Mouse (Mus musculus) ES-CJ7 (cell line): ENCODE measurements at regions not wholly inside any gene's neighbourhood (a gene's known extent, or its start where the extent isn't known, plus 50 kb on each side); places are given as distances from the start of the nearest gene placed in this dataset.

Experiments
- DNase-seq: peaks from one replicate; pipeline ENCODE4 v3.0.0; 2011; ENCODE audit warnings: low read depth, low spot score

DNA sequence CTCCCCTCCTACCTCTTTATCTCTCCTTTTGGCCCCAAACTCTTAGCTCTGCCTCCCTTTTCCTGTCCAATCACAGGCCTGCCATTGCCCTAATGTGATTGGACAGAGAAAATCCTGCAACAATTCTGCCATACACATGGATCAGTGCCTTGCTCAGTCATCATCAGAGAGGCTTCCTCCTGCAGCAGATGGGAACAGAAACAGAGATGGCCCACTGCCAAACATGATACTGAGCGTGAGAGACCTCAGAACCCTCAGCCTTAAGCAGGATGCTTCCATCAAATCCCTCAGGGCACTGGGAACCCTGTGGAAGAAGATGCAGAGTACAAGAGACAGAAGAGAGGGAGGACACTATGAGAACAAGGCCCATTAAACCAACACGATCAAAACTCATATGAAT lies 62.8 kb upstream of the Cacna2d3 start:
- no peak for DNase-seq

DNA sequence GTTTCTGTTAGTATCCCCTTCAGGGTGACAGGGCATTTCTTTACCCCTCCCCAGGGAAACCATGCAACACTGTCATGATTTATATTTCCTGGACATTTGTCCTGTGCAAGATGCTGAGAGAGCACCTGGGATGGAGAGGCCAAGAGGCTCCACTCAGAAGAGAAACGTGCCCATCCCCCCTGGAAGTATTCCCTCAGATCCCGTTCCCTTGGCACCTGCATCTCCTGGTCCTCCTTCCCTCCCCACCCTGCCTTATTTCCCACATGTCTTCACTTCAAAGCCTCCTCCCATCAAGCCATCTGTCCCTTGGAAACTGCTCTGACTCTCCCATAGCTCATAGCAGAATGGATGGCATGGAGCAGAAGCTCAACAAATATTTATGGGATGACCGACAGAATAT lies 64.8 kb upstream of the Cacna2d3 start:
- DNase-seq, result no peak

DNA sequence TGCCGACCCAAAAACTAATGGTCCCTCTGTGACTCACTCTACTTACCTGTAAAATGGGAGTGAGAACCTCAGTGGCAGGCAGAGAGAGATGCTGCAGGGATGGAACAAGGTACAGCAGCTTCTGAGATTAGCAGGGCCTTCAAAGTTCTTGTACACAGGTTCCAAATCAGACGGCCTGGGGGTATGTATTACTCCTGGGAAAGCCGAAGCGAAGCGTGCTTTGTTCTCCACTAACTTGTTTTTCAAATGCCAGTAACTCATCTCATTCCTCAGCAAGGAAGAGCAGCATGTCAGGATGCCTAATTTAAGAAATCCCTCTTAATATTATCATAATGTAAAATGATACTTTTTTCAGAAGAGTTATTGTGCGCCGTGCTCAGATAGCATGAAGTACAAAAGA lies 66.1 kb upstream of the Cacna2d3 start:
- DNase-seq, result no peak

DNA sequence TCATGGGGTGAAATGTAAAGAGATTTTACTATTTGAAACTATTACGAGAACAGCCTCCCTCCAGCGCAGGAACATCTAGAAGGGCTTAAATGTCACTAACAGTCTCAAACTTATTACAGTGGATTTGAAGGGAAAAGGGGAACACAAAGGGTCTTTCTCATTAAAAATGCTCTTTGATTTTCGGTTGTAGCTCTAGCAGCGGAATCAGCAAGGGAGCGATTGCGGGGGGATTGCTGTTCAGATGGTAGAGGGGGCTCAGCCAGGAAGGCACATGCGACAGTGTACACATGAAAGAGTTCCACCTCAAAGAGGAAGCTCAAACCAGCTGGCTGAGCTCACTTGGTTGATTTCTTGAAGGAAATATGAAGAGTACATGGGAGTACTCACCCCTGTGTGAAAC lies 66.7 kb upstream of the Cacna2d3 start:
- DNase-seq, result no peak

DNA sequence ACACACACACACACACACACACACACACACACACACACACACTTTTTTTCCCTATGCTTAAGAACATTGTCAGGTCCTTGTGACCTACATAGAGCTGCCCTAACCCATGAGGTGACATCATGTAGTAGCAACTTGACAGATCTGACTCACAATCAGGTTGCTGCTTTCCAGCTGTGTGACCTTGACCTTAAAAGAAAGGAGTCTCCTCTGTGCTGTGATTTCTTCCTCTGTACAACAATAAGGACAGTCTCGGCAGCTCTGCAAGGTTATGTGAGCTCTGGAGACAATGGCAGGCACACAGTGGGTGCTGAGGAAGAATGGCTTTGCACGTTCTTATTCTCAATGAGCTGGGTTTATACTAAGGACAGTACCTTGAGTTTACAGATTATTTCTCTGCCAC lies 73.7 kb upstream of the Cacna2d3 start:
- DNase-seq, result peak; percentile 92

DNA sequence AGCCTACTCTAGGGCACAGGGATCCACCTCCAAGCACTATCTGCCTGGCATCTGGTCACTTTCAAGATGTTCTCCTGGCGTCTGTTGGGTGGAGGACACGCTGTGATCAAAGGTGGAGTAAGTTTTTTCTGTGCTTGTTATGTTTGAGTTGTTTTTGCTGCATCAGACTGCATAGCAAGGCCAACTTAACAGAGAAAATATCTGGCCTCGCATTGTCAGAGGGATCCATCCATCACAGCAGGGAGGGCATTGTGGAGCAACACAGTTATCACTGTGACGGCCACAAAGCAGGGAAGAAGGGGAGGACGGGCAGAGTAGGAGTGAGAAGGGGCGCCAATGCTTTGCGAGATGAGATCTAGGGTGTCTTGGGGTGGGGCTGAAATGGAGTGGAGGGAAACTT lies 74.7 kb upstream of the Cacna2d3 start:
- no peak for DNase-seq

DNA sequence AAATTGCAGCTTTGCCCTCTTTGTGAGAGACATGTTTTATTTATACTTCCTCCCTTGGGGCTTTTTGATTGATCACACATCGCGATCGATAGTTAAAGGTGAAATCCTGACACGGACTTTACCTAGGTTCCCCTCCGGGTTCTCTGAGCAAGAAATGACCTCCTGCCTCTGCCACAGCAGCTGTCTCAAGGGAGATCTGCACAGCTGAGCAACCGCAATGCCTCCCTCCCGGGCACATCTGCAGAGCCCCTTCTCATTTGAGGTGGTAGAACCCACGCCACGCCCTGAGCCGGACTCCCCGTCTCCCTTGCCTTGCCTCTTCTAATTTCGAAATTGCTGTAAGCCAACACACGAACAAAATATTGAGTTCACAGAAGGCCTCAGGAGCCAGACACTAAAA lies 78.2 kb upstream of the Cacna2d3 start:
- DNase-seq, result no peak

DNA sequence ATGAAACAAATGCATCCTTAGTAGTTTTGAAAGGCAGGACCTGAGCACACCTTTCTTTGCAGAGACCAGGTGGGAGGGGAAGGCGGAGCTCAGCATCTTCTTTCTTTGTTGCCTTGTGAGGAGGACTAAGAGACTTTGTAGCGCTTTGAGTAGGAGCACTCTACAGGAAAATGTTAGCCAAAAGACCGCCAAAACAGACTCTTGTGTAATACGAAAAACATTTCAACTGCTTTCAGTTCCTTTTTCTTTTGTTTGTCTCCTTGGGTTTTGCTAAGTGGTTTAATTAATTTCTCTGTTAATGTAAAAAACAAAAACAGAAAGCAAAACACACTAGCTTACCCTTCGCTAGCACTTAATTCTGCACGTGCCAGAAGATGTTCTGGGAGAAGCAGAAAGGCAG lies 83.6 kb upstream of the Cacna2d3 start:
- DNase-seq, result no peak

DNA sequence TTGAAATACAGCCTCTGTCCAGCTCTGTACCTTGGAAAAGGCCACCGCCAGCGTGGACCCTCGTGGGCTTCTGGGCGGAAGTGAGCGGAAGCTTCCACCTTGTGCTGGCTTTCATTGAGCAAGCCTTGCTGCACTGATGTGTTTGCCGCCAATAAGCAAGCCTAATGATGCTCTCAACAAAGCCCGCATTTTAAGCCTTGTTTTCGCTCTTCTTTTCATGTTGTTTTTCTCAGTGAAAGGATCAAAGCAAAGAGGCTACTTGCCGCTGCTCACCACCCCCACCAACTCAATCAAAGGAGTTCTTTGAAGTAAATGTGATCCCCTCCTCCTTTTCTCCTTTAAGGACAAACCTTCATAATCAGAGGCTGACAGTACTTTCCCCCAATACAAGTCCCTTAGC lies 86.2 kb upstream of the Cacna2d3 start:
- DNase-seq, result no peak

DNA sequence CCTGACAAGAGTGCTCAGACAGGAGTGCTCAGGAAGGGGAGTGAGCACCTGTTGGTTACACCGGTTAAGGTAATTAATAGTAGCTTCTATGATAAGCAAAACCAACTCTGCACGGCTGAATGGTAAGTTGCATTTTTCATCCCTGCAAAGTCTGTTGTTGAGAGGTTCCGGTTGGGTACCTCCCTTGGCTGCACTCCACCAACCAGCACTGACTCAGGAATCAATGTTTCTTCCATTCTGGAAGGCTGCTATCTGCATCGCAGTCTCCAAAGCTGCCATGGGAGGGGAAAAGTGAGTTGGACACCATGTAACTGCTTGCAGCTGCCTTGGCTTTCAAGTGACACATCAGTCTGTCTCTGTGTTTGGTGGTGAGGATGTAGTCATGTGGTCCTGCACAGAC lies 93.0 kb upstream of the Cacna2d3 start:
- DNase-seq, result no peak

DNA sequence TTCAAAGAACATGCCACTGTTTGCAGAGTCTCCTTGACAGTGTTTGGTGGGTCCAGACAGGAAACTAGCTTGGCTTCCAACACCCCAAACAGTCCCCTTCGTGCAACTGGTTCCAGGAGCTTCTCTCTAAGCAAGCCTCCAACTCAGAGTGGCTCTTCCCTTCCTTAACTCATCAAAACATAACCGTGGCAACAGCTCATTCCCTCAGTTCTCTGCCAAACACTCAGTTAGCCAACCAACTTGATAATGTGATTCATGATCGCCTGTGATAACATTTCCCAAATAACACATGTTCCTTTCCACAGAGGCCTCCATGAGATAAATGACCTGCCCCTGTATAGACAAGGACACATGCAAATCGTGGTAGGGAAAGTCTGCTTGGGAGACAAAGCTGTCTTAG lies 95.9 kb upstream of the Cacna2d3 start:
- no peak for DNase-seq

DNA sequence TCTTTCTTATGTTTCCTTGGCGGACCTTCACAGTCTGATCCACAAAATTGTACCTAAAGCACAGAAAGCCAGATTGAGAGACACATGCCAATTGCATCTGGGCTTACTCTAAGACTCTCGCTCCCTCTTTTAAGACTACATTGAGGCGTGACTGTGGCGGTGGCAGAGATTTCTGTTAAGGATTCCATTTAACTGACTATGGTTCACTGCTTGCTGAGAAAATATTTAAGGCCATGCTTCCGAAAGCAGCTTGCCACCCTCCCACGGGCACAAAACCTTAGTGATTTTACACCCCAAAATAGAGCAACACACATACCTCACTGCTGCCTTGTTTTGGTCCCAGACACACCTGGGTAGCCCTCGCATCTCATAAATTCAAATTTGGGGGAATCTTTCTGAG lies 96.6 kb upstream of the Cacna2d3 start:
- no peak for DNase-seq

DNA sequence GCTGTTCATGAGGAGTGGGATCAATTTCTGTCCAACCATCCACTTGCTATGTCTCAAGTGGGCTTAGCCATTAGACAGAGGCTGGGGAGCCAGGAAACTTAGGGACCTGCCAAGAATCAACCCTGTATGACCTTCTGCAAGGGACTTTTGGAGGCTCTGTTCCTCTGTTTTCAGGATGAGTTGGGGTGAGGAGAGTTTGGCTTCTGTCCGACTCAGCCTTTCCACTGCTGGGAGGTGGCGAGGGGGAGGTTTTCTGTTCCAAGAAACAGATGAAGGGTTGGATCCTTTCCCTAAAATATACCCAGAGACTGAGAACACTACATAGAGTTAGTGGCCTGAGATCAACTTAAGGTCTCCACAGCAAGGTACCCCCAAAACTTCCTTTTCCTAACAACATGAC lies 97.1 kb upstream of the Cacna2d3 start:
- no peak for DNase-seq

DNA sequence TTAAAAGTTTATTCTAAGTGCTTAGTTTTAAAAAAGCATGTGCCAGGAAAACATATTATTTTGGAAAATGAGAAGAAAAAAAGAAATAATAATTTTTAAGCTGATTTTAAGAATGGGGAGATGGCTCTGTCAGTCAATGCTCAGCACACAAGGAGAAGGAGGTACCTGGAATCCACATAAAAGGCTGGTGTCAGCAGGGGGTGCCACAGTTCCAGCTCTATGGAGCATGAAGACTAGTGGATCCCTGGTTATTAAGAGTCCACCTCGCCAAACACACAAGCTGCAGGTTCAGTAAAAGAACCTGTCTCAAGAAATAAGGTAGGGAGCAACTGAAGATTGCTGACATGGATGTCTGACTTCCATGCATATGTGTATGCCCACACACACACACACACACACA lies 115.4 kb upstream of the Cacna2d3 start:
- DNase-seq, result no peak

DNA sequence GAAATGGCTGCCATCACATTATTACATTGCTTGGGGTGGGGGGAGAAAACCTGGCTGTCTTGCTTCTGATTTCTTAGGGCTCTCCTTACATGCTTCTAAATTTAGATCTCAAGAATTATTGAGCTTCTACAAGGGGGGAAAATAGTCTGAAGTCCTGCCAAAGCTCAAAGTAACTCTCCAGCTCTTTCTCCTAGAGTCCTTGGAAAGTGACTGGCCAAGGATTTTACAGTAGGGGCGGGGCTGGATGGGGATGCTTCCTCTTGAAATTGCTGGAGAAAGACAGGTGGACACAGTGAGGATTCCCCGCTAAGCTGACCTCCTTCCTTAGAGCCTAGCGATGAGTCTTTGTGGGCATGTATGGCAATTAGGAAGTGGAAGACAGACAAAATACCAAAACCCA lies 117.9 kb upstream of the Cacna2d3 start:
- DNase-seq, result no peak

DNA sequence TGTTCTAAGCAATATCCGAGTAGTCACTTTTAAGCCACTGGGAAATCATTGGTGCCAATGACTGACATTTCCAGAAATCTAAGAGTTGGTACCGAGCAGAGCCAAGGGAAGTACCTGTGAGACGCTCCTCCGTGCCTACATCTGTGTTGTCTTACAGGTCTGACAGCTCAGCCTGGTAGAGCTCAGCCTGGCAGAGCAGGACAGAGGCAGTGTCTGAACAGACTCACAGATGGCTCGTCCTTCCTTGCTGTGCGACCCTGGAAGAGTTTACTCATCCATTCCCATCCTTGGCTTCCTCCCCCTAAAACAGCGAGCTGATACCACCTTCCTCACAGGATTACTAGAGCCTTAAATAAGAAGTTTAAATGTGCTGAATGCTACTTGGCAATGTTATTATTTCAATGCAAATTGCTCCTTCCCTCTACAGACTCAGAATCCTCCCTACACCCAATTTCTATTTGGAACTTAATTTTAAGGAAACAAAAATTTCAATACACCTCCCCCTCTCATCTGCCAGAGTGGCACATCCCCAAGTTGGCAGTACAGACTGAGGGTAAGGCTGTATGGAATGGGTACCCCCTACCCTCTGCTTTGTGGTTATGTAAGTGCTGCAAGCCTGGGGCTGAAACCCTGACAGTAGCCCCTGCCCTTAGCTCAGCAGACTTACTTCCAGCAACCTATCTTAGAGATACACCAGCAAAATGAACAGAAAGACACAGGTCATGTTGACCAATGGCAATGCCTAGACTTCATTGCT lies 119.9 kb upstream of the Cacna2d3 start:
- no peak for DNase-seq

DNA sequence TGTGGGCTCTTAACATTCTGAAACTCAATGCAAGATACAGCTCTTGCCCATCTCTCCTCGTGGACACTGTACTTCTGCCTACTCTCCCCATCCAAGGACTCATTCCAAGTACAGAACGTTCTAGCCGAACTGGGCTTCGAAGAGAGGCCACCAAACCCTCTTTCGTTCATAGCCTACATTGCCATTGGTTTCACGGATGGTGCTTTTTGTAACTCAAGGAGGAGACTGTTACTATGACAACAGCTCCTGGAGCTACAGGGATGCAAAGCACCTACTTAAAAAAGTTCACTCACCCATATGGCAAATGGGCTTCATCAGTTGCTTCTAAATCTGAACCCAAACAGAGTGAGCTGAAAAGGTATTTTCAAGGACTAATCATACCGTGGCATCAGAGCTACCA lies 120.4 kb upstream of the Selenok start:
- DNase-seq, result no peak

DNA sequence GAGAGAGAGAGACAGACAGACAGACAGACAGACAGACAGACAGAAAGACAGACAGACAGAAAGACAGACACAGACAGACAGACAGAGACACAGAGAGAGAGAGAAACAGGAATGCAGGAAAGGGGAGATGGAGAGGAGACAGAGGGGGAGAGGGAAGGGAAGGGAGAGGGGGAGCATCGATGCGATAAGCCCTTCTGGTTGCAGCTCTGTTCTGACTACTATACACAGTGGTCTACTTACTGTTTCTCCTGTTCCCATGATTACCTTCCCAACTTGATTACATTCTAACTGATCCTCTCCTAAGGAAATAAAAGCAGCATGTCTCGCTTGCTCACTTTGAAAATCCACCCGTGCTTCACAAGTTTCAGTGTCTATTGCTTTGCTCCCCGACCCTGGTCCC lies 116.8 kb upstream of the Selenok start:
- no peak for DNase-seq

DNA sequence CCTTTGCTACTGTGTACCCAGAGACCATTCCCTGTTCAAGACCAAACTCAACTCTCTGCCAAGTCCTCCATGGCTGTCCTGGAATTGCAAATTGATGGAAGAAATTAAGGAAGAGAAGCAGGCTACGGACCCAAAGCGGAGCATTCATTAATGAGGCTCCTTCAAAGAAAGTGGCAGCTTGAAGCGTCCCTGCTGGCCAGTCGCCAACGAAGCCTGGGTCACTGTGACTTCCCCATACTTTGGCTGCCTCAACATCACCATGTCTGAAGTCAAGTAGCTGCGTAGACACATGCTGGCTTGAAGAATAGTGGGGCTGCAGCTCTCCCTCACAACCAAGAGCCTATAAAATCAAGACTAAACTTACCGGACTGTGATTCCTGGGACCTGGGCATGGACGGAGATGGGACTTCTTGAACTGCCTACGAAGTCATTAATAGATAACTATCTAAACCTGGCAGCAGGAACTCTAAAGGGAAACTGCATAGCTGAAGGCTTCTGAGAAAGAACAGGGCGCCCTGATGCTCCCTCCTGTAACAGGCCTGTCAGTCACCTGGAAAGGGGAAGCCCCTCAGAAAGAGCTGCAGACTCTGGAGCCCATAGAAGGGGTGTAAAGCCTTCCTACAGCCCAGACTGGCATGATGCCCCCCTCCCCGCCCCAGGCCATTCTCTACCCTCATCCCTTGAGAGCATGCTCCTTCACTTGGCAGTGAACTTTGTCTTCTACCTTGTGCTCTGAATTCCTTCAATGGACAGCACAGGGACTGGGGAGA lies 116.0 kb upstream of the Selenok start:
- DNase-seq, result no peak

DNA sequence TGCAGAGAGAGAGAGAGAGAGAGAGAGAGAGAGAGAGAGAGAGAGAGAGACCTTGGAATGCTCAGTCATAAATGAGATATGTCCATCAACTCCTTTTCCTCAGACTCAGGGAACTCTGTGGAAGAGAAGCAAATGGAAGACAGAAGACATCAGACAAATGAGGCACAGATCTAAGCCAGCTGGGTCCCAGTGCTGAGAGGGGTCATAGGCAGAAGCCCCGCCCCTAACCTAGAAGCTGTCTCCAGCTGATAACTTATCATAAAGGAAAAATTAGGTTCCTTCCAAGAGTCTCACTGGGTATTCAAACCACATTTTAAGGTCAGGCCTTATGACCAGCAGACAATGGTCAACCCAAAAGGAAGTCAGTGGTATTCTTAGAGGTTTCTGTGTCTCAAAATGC lies 106.1 kb upstream of the Selenok start:
- DNase-seq, result no peak

DNA sequence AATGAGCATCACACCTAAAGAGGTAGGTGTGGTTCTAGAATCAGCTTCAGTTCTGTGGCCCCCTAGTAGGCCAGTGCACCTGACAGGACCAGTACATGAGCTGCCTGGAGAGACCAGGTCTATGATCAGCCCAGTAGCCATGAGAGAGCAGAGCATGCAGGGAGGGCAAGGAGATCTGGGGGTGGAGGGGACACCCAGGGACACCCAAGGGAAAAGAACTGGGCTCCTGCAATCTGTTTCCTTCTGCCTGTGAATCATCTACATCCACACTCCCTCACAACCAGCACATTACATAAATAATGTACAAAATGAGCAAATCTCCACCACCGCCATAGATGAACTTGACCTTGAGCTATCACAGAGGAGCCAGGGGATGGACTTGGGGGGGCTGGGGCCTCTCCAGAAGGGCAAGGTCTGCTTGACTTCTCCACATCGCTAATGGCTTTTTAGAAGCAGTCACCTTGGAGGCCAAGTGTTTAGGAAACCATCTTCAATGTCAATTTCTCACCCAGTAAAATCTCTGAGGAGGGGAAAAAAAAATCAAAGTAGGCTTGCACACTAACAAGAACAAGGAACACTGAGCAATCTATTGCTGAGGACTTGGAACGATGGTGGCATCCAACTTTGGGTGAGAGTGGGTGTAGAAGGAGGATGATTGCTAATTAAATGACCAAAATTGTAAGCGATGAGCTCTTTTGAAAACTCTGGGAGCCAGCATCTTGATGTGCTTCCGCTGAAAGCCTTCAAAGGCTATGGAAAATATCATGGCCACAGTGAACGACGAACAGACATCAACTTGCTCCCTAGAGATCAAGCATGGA lies 101.4 kb upstream of the Selenok start:
- no peak for DNase-seq

DNA sequence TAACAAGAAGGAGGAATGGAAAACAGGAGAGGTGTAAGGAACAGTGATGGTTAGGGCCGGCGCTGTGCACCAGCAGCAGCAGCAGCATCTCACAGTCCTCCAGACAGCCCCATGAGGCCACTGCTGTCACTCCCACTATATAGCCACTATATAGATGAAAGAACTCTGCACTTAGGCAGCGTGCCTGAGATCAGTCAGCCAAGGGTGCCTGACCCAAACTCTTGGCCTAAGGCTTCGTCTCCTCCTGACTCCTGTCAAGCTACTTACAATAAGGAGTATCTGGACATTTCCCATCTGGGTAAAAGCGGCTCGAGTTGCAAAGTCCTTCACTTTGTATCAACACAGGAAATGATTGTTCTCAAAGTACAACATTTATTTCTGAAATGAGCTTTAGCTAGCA lies 100.8 kb upstream of the Selenok start:
- no peak for DNase-seq

DNA sequence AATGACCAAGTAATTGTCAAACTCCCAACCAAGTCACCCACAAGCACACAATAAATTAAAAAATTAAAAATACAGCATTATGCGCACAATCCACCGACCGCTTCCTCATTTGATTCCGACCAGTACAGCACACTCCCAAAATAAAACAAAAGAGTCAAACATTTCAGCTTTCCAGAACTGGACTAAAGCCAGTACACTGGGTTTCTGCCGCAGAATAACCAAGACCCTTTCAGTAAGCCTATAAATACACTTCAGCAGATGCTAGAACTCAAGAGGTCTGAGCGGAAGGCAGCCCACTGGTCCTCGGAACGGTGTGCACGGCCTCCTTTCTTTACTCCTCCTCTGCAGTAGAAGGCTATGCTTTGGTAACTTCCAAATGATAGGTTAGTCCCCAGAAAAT lies 98.2 kb upstream of the Selenok start:
- DNase-seq, result no peak
